Mouse (Mus musculus) myocyte (in vitro differentiated cells): Measurements from ENCODE around the gene Mylip.

Experiments
- CEBPB ChIP-seq: IDR thresholded peaks from 2 replicates; pipeline ENCODE4 v1.6.1; 2011; ENCODE audit warnings: mild to moderate bottlenecking, moderate library complexity; ENCODE audit not compliant: poor library complexity, insufficient read depth, severe bottlenecking
- E2F4 ChIP-seq: IDR thresholded peaks from one replicate; pipeline ENCODE4 v1.6.1; 2011; ENCODE audit warnings: mild to moderate bottlenecking, control low read depth, moderate library complexity; ENCODE audit not compliant: insufficient read depth
- MYOG ChIP-seq, 3 experiments: IDR thresholded peaks; one replicate each; pipeline ENCODE4 v1.6.1; 2011; ENCODE audit warnings: control low read depth in 2 of 3, low read depth in 2 of 3, mild to moderate bottlenecking in 2 of 3; ENCODE audit not compliant: insufficient read length in 2 of 3, control insufficient read depth in 1 of 3, insufficient read depth in 1 of 3
- POLR2A ChIP-seq: IDR thresholded peaks from one replicate; pipeline ENCODE4 v1.6.1; 2011; ENCODE audit warnings: low read depth, mild to moderate bottlenecking, control low read depth, moderate library complexity; ENCODE audit not compliant: insufficient read length
- REST ChIP-seq: IDR thresholded peaks from one replicate; pipeline ENCODE4 v1.6.1; 2011; ENCODE audit warnings: mild to moderate bottlenecking, control low read depth, moderate library complexity; ENCODE audit not compliant: insufficient read depth, insufficient read length
- TCF12 ChIP-seq: IDR thresholded peaks from one replicate; pipeline ENCODE4 v1.6.1; 2011; ENCODE audit warnings: mild to moderate bottlenecking, control low read depth; ENCODE audit not compliant: poor library complexity, insufficient read depth, severe bottlenecking
- USF1 ChIP-seq: IDR thresholded peaks from one replicate; pipeline ENCODE4 v1.6.1; 2011; ENCODE audit warnings: low read depth, mild to moderate bottlenecking, control low read depth, moderate library complexity

GRCm38 (mm10) chr13:45397240-45397639 is 7.7 kb downstream of the Mylip start:
- no peak for TF ChIP-seq POLR2A
- no peak for TF ChIP-seq MYOG (IDR thresholded peaks at IDR 0.05; ENCODE audit: control insufficient read depth in 1 of 3, insufficient read depth in 1 of 3, insufficient read length in 2 of 3, low read depth in 2 of 3)
- no peak for TF ChIP-seq CEBPB
- no peak for TF ChIP-seq E2F4
- no peak for TF ChIP-seq TCF12
- no peak for TF ChIP-seq USF1
- no peak for TF ChIP-seq REST
